Mouse (Mus musculus): ENCODE data around the gene Prss30.

Gene Prss30

DNA sequence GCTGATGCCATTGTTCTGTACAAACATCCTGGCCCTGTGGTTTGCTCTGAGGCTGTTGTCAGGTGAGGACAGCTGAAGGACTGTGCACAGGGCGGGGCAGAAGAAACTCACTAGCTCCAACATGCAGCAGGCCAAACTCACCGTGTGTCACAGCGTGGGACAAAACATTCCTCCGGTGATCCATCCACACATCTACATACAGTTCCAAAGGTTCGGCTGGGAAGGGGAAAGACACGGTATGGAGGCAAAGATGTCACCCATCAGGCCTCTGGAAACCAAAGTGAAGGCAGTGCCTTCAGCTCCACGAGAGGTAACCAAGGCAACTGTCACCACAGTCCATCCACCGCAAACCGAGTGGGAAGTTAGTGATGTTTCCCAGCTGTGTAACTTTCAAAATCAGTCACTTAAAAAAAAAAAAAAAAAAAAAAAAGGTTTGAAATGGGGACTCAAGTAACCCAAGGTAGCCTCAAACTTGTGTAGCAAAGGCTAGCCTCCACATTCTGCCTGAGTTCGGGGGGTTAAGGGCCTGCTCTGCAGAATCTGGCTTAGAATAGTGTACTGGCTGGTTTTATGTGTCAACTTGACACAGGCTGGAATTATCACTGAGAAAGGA, at the start of gene Prss30:
Prss30 (minus strand) TSS at position 270 of the 613 bp plus-strand sequence.
- in situ Hi-C loops (cut with MboI, MseI), result no loop called here

GRCm38 (mm10) chr17:24029477-24029876, 49.1 kb upstream of the Prss30 start:
- in situ Hi-C loops (cut with MboI, MseI), result no loop called here

GRCm38 (mm10) chr17:24021375-24022199, 41.2 kb upstream of the Prss30 start:
- in situ Hi-C loops (cut with MboI, MseI), result no loop called here

DNA sequence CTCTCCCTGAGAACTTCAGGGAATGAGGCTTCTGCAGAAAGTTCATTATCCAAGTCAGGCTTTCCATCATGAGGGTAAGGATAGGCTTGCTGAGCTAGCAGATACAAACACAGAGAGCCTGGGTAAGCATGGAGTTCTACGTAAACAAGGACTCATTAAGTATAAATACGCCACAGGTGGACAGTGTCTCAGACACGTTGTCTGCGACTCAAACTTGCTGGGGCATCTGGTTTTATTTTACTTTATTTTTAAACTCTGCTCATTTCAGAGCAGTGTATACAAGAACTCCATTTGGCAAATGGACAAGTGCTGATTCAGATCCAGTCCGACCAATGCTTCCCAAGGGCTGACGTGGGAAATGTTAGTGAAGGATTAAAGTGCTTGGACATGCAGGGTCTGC, 40.3 kb upstream of the Prss30 start:
- in situ Hi-C loops (cut with MboI, MseI), result no loop called here

GRCm38 (mm10) chr17:24015727-24016126, 35.4 kb upstream of the Prss30 start:
- in situ Hi-C loops (cut with MboI, MseI), result no loop called here

DNA sequence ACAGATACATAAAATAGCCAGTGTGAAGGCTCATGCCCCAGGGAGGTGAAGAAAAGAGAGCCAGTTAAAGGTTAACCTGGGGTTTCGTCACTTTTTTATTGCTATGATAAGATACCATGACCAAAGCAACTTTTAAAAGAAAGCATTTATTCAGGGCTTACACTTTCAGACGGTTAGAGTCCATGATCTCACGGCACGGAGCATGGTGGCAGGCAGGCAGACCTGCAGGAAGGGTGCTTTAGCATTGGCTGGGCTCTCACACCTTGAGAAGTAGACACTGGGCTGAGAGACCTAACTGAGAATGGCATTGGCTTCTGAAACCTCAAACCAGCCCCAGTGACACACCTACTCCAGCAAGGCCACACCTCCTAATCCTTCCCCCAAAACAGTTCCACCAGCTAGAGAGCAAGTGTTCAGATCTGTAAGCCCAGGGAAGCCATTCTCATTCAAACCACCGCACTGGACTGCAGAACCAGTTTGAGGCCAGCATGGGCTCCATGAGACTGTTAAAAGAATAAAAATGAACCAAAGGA, 34.1 kb upstream of the Prss30 start:
- in situ Hi-C loops (cut with MboI, MseI), result no loop called here

DNA sequence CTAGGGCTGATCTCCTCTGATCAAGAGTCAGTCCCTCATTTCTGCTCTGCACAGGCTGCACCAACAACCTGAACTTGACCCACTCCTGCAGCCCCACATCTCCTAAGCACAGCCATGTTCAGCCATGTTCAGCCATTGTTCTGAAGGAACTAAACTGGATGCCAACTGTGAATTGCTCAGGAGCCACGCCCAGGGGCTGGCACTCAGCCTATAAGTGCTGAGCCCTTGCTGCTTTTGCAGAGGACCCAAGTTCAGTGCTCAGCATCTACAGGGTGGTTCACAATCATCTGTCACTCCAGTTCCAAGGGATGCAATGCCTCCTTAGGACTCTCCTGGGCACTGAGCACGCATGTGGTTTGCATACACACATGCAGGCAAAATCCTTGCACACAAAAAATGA, 32.6 kb upstream of the Prss30 start:
- in situ Hi-C loops (cut with MboI, MseI), result no loop called here

DNA sequence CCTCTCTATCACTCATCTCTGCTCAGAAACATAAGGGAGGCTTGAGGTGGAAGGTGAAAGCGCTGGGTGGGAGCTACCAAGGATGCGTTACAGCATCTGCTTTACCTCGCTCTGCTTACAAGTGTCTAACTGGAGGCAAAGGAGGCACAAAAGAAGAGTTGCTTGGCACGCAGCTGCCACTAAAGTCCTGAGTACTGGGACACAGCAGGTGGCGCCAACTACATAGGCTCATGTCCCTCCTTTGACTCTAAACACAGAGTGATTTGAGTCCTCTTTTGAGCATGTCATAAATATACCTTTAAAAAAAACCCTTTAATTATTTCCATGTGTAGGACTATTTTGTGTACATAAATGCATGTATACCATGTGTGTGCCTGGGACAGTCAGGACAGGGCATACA, 29.3 kb upstream of the Prss30 start:
- in situ Hi-C loops (cut with MboI, MseI), result no loop called here

DNA sequence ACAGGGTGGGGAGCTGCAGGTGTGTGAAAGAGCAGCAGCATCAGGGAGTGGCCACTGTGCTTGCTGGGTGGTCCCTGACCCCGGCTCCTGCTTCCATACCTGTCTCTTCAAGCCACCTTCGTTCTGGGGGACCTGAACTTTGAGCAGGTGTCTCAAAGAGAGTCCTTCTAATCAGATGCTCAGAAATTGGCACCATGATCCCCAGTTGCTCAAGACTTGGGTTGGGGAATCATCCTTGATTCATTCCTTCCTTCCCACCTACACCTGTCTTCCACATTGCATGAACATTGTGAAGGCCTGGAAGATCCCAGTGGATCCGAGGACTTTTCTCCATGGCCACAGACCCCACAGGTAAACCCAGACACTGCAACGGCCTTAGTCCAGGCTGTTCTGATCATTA, 27.7 kb upstream of the Prss30 start:
- in situ Hi-C loops (cut with MboI, MseI), result no loop called here

DNA sequence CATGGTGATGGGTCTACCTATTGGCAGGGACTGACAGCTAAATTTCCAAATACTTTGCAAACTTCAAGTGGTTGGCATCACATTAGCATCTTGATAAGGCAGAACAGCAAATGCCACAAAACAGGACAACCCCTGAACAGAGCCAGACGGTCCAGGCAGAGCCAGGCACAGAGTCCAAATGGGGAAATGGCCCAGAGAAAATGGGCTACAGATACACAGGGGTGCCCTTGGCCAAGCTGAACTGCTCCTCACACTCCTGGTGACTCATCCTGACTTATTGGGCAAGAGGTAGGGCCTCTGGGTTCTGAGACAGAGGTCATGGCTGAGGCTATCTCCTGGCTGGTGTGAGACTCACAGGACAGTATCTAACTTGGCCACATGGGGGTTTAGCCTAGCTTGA, 27.0 kb upstream of the Prss30 start:
- in situ Hi-C loops (cut with MboI, MseI), result no loop called here

- in situ Hi-C loops (cut with MboI, MseI), result no loop called here
These were observed 26.6 kb upstream of the Prss30 start for GRCm38 (mm10) chr17:24006930-24007329.

DNA sequence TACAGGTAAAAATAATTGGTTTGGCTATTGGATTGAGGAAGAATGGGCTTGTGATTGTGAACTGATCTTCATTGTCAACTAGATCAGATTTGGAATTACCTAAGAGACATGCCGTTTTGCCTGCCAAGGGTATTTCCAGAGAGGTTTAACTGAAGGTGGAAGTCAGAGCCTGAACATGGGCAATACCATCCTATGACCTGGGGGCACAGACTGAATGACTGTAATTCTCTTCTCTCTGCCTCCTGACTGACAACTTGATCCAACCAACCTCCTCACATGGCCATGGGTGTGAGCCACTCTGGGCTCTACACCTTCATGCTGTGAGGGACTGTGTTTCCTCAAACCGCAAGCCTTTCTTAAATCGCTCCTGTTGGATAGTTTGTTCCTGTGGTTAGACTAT, 24.7 kb upstream of the Prss30 start:
- in situ Hi-C loops (cut with MboI, MseI), result no loop called here

GRCm38 (mm10) chr17:24004071-24004665, 23.8 kb upstream of the Prss30 start:
- in situ Hi-C loops (cut with MboI, MseI), result no loop called here

DNA sequence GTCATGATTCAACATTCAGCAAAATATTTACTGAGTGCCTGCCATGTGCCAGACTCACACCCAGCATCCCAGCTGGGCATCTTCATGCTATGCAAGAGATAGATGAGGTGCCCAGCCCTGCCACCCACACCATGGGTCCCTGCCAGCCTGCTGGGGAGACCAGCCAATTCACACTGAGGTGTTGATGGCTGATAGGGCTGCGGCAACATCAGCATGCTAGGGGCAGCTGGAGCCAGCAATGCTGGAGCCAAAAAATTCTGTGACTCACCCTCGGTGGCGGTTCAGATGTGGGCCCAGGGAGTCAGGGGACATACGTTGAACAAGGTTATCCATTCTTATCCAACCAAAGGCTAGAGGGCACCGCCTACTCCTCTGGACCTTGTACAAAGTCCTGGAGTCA, 20.0 kb upstream of the Prss30 start:
- in situ Hi-C loops (cut with MboI, MseI), result no loop called here

DNA sequence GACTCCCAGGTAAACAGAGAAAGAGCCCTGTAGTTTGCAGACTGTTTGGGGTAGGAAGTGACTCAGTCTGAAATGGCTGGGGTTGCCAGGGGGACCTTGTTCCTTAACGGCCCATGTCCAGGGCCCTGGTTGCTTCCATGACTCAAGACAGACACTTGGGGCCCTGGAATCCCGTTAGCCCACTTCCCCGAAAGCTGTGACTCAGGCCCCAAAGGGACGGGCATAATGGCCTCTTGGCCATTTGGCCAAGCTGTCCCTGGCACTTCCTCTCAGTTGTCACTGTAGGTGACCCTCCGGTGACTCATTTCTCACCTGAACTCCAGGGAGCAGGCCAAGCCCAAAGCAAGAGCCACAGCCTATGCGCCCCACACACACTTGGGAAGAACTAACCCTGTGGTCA, 18.0 kb upstream of the Prss30 start:
- in situ Hi-C loops (cut with MboI, MseI), result no loop called here

- in situ Hi-C loops (cut with MboI, MseI), result no loop called here
These were observed 17.5 kb upstream of the Prss30 start, which contains the start of gene Prss22 for GRCm38 (mm10) chr17:23997901-23998300. Prss22 (minus strand) TSS chr17:23998100.

DNA sequence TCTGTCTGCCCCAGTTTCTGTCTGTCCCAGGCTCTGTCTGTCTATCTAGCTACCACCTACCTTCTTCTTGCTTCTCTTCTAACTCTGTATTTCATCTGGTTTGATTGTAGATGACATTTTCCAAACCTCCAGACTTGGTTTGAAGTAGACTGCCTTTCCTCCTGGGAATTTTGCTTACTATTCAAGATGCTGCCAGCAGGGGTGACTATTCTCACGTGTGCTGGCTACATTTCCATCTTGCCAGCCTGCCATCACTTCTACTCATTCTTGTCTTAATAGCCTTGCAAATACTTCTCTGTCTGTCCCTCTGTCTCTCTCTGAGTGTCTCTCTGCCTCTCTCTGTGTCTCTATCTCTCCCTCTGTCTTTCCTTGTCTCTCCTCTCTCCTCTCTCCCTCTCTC, 15.1 kb upstream of the Prss30 start:
- in situ Hi-C loops (cut with MboI, MseI), result no loop called here

GRCm38 (mm10) chr17:23994667-23995066, 14.3 kb upstream of the Prss30 start:
- in situ Hi-C loops (cut with MboI, MseI), result no loop called here

DNA sequence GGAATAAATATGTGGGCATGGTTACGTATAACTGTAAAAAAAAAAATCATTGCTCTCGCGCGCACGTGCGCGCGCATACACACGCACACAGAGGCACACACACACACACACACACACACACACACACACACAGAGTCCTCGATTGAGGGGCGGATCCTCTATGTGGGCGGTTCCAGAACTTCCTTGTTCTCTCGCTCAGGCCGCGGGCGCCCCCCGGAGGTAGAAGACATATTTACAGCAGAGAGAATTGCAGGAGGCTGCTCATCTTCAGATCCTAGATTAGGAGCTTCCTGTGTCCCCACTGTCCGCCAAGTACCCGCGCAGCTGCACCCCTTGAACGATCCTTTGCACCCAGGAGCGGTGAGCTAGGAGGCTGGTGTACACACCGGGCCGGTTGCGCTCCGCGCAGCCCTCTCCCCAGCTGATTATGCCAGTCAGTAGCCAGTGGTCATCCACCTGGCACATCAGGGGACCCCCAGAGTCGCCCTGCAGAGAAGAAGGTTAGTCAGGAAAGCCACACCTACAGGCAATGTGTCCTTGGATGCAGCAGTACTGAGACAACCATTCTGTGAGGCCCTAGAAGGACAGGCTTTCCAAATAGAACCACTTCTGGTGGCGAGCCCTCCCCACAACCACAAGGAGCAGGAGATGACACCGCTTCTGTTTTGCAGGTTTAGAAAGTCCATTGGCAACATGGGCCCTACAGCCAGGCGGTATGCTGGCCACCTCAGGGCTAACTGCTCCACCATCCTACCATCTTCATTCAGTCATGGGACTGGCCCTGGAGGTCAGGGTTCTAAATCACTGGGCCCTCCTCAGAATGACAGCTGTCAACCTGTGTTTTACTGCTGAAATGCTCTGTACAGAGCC, 13.4 kb upstream of the Prss30 start:
- in situ Hi-C loops (cut with MboI, MseI), result no loop called here

GRCm38 (mm10) chr17:23992789-23993553, 12.6 kb upstream of the Prss30 start:
- in situ Hi-C loops (cut with MboI, MseI), result no loop called here

DNA sequence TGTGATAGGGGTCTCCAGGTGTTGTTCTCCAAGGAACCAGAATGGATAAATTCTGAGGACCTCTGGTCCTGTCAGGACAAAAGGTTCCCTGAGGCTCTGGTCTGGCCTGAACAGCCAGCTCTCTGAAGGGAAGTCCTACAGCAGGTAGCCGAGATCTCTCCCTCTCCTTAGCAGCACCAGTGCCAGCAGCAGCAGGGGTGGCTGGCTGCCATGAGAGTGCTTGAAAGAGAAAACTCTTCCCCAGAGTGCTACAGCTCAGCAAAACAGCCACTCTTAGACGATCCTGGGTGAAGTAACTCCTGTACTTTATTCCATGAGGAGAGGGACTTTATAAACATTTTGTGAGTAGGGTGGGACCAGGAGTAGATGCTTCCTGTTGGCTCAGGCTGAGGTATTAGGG, 9.4 kb upstream of the Prss30 start:
- in situ Hi-C loops (cut with MboI, MseI), result no loop called here
